Mouse (Mus musculus) hindbrain, embryonic 11.5 days (tissue): ENCODE measurements at regions not wholly inside any gene's neighbourhood (a gene's known extent, or its start where the extent isn't known, plus 50 kb on each side); places are given as distances from the start of the nearest gene placed in this dataset.

ENCODE experiments used
- ATAC-seq: fragments of 200-750 bp; cut with Nextera tagmentation; 2 replicates; pipeline ENCODE4 v1.8.0; 2017; ENCODE audit warnings: mild to moderate bottlenecking, moderate TSS enrichment, moderate library complexity; ENCODE audit not compliant: low FRiP score
- DNase-seq: peaks from one replicate; pipeline ENCODE4 v3.0.0-alpha.2; 2015; ENCODE audit warnings: low spot score
- H3K27ac ChIP-seq: fragments of 300-500 bp; sonication (generic); 2 replicates; pipeline ENCODE4 v1.5.1; 2014; ENCODE audit warnings: mild to moderate bottlenecking, low read depth, low read length
- H3K27me3 ChIP-seq: fragments of 300-500 bp; sonication (generic); 2 replicates; pipeline ENCODE4 v1.6.1; 2014; ENCODE audit warnings: mild to moderate bottlenecking, low read length, moderate library complexity, mixed read lengths; ENCODE audit not compliant: control insufficient read depth, insufficient read depth
- H3K36me3 ChIP-seq: fragments of 300-500 bp; sonication (generic); 2 replicates; pipeline ENCODE4 v1.6.1; 2014; ENCODE audit warnings: mild to moderate bottlenecking, low read length, moderate library complexity, mixed read lengths; ENCODE audit not compliant: control insufficient read depth, insufficient read depth
- H3K4me1 ChIP-seq: fragments of 300-500 bp; sonication (generic); replicated peaks from 2 replicates; pipeline ENCODE4 v1.6.1; 2014; ENCODE audit warnings: low read length, mixed read lengths; ENCODE audit not compliant: control insufficient read depth, insufficient read depth
- H3K4me2 ChIP-seq: fragments of 300-500 bp; sonication (generic); replicated peaks from 2 replicates; pipeline ENCODE4 v1.6.1; 2014; ENCODE audit warnings: mild to moderate bottlenecking, low read depth, low read length
- H3K4me3 ChIP-seq: fragments of 300-500 bp; sonication (generic); 2 replicates; pipeline ENCODE4 v1.5.1; 2014; ENCODE audit warnings: low read depth, low read length
- H3K9ac ChIP-seq: fragments of 300-500 bp; sonication (generic); 2 replicates; pipeline ENCODE4 v1.6.1; 2014; ENCODE audit warnings: low read depth, low read length
- H3K9me3 ChIP-seq: fragments of 300-500 bp; sonication (generic); 2 replicates; pipeline ENCODE4 v1.6.1; 2016; ENCODE audit warnings: low read length; ENCODE audit not compliant: control insufficient read depth
- WGBS: fragments of 180-500 bp; shearing (Covaris S2); extraction: QIAGEN DNeasy Blood & Tissue Kit; methylation state at CpG from one replicate; pipeline ENCODE4 v1.1.7; 2014; 5-methylcytosine and 5-hydroxymethylcytosine counted together

GRCm38 (mm10) chr6:31090288-31090687 is 131.4 kb upstream of the Klf14 start:
- H3K4me2 ChIP-seq: no peak overlapping the region
- no peaks in the 10 kb centered on the region for H3K27me3 ChIP-seq
- H3K4me3 ChIP-seq: no peak overlapping the region
- WGBS: 87% methylated on average over 6 of the region's 6 CpGs
- ATAC-seq (no peak), DNase-seq (no peak)
- H3K27ac ChIP-seq: no peak overlapping the region
- H3K36me3 ChIP-seq: no peaks in the 10 kb centered on the region
- no peaks in the 10 kb centered on the region; the same call in 1 of the 2 replicates for H3K4me1 ChIP-seq
- no peaks in the 10 kb centered on the region for H3K9me3 ChIP-seq
- no peak overlapping the region for H3K9ac ChIP-seq

GRCm38 (mm10) chr6:31090791-31091190 is 131.9 kb upstream of the Klf14 start:
- 85% methylated on average over 7 of the region's 7 CpGs for WGBS
- no peaks in the 10 kb centered on the region for H3K27me3 ChIP-seq
- no peak overlapping the region for H3K4me3 ChIP-seq
- DNase-seq (no peak), ATAC-seq (no peak)
- H3K36me3 ChIP-seq: no peaks in the 10 kb centered on the region
- H3K4me1 ChIP-seq: no peaks in the 10 kb centered on the region; the same call in 1 of the 2 replicates
- H3K4me2 ChIP-seq: no peak overlapping the region
- no peaks in the 10 kb centered on the region for H3K9me3 ChIP-seq
- H3K9ac ChIP-seq: no peak overlapping the region
- no peak overlapping the region for H3K27ac ChIP-seq

DNA sequence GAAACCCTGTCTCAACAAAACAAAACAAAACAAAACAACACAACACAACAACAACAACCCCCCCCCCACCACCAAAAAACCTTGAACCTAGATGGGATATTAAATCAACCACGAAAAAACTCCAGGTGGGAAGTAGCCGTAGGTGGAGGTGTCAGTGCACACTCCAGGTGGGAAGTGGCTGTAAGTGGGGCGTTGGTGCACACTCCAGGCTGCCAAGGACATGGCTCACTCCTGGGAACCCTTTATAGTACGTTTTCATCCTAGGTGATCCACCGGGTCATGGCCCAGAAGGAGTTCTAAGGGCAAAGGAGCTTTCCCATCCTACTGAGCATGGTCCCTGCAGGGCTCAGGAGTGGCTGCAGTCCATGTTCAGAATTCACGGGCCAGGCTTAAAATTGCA is 133.4 kb upstream of the Klf14 start:
- H3K9me3 ChIP-seq: no peaks in the 10 kb centered on the region
- peaks cover 9% of the 10 kb centered on the region; the same call in 1 of the 2 replicates for H3K4me1 ChIP-seq
- WGBS: 89% methylated on average over 6 of the region's 6 CpGs
- no peaks in the 10 kb centered on the region for H3K27me3 ChIP-seq
- H3K27ac ChIP-seq: no peak overlapping the region
- no peak overlapping the region for H3K9ac ChIP-seq
- DNase-seq (no peak), ATAC-seq (no peak)
- no peaks in the 10 kb centered on the region for H3K36me3 ChIP-seq
- no peak overlapping the region for H3K4me2 ChIP-seq
- H3K4me3 ChIP-seq: no peak overlapping the region

- Histone ChIP-seq H3K27me3 (no peaks in the 10 kb centered on the region), H3K4me2 (no peak overlapping the region), H3K9ac (no peak overlapping the region), H3K27ac (no peak overlapping the region), H3K4me3 (no peak overlapping the region), H3K9me3 (no peaks in the 10 kb centered on the region), H3K4me1 (peaks cover 9% of the 10 kb centered on the region; the same call in 1 of the 2 replicates), H3K36me3 (no peaks in the 10 kb centered on the region)
- ATAC-seq (no peak), DNase-seq (no peak)
- 83% methylated on average over 5 of the region's 5 CpGs for WGBS
Observed at GRCm38 (mm10) chr6:31092760-31093159, 133.9 kb upstream of the Klf14 start.

DNA sequence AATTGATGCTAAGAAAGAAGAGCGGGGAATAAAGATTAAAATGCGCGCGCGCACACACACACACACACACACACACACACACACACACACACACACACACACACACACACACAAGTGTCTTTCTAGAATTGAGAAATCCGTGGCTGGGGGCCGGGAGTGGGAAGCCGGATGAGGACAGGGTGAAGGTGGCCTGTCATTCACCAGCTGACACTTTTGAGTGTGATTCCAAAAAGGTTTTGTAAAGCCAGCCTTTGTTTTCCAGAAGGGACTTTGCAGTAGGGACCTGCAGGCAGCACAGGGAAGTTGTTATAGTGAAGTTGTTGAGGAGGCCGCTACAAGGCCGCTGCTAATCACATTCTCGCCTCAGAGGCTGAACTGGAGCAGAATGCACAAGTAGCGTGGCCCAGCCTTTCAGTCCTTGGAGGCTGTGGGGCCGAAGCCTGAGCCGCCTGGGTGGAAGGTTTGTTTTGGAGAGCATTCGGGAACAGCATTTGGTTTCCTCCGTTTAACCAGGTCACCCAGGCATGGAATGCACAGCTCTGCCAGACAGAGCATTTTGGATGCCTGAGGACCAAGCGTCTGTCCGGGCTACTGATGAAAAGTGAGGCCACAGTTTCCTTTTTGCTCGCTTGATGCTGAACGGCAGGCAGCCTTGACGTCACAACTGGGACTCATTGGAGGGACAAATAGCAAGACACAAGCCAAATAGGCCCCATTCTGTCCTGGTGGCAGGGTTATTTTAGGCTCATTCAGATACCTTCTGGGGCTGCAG is 137.3 kb upstream of the Klf14 start:
- no peaks in the 10 kb centered on the region for H3K36me3 ChIP-seq
- peak; percentile 55 for DNase-seq
- WGBS: 50% methylated on average over 21 of the region's 21 CpGs
- H3K9ac ChIP-seq: no peak overlapping the region
- H3K4me3 ChIP-seq: no peak overlapping the region
- H3K27ac ChIP-seq: peak overlapping the region; percentile 63
- no peaks in the 10 kb centered on the region for H3K27me3 ChIP-seq
- no peaks in the 10 kb centered on the region for H3K9me3 ChIP-seq
- ATAC-seq: peak; percentile 56; the same call in 1 of the 2 replicates
- 0 out of 2 replicates have a peak, but pooled peaks cover 9% of the 10 kb centered on the region for H3K4me1 ChIP-seq
- H3K4me2 ChIP-seq: no peak overlapping the region; the same call in 1 of the 2 replicates

- Histone ChIP-seq H3K27me3 (no peaks in the 10 kb centered on the region), H3K4me3 (no peak overlapping the region), H3K9ac (no peak overlapping the region), H3K9me3 (no peaks in the 10 kb centered on the region), H3K27ac (peak overlapping the region; percentile 63), H3K36me3 (no peaks in the 10 kb centered on the region), H3K4me1 (0 out of 2 replicates have a peak, but pooled peaks cover 9% of the 10 kb centered on the region), H3K4me2 (no peak overlapping the region; the same call in 1 of the 2 replicates)
- WGBS: 84% methylated on average over 6 of the region's 6 CpGs
- DNase-seq (no peak), ATAC-seq (no peak)
Observed at GRCm38 (mm10) chr6:31096787-31097186, 137.9 kb upstream of the Klf14 start.

GRCm38 (mm10) chr6:31097254-31097653 is 138.4 kb upstream of the Klf14 start:
- ATAC-seq (no peak), DNase-seq (no peak)
- H3K4me3 ChIP-seq: no peak overlapping the region
- WGBS: 88% methylated on average over 9 of the region's 9 CpGs
- H3K27ac ChIP-seq: no peak overlapping the region
- 0 out of 2 replicates have a peak, but pooled peaks cover 9% of the 10 kb centered on the region for H3K4me1 ChIP-seq
- H3K27me3 ChIP-seq: no peaks in the 10 kb centered on the region
- H3K4me2 ChIP-seq: no peak overlapping the region
- no peaks in the 10 kb centered on the region for H3K36me3 ChIP-seq
- no peak overlapping the region for H3K9ac ChIP-seq
- H3K9me3 ChIP-seq: no peaks in the 10 kb centered on the region

- Histone ChIP-seq H3K36me3 (no peaks in the 10 kb centered on the region), H3K27ac (no peak overlapping the region), H3K4me1 (0 out of 2 replicates have a peak, but pooled peaks cover 9% of the 10 kb centered on the region), H3K27me3 (no peaks in the 10 kb centered on the region), H3K4me3 (no peak overlapping the region), H3K9ac (no peak overlapping the region), H3K9me3 (no peaks in the 10 kb centered on the region), H3K4me2 (no peak overlapping the region)
- WGBS: 86% methylated on average over 5 of the region's 5 CpGs
- ATAC-seq (no peak), DNase-seq (no peak)
Observed at GRCm38 (mm10) chr6:31098106-31098505, 139.2 kb upstream of the Klf14 start.

DNA sequence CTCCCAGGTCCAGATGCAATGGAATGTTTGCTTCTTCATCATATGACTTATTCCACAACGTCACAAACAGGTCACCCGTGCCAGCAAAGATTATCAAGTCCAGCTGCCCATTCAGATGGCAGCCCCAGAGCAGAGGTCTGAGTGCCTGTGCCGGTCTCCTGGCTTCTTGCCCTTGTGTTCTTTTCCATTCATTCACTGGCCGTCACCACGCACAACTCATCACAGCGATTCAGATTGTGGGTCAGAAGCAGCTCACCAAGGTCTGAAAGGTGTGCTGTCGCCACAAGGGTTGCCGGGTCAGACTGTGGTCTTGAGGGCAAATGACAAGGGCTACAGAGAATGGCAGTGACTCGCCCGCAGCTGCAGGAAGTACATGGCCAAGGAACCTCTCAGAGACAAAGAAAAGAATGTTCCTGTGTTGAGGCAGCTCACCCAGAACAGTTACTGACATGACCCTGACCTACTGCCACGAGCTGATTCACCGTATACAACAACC is 141.3 kb upstream of the Klf14 start:
- 66% methylated on average over 12 of the region's 12 CpGs for WGBS
- H3K4me1 ChIP-seq: 0 out of 2 replicates have a peak, but pooled peaks cover 9% of the 10 kb centered on the region
- no peak for ATAC-seq

More for the DNA sequence above, 141.3 kb upstream of the Klf14 start:
- DNase-seq: no peak
- Histone ChIP-seq H3K9me3 (no peaks in the 10 kb centered on the region), H3K36me3 (no peaks in the 10 kb centered on the region), H3K27me3 (no peaks in the 10 kb centered on the region), H3K9ac (no peak overlapping the region), H3K4me3 (no peak overlapping the region), H3K27ac (no peak overlapping the region), H3K4me2 (no peak overlapping the region)
